Mouse (Mus musculus): ENCODE results near the gene AI854703. TPM values are rescaled to one million over a fixed set of nuclear protein-coding genes. Genes with fewer than 3 reads are reported as not detected.

AI854703 gene
- polyA plus RNA-seq, 1 experiment from 2014 or later, result 0.50 TPM

- Histone ChIP-seq H3K27me3 (replicated peaks) (no peaks in the 10 kb centered on the region; the same call in 1 of the 2 replicates), H3K9ac (no peak overlapping the region), H3K36me3 (no peaks in the 10 kb centered on the region), H3K4me1 (no peaks in the 10 kb centered on the region; the same call in 1 of the 2 replicates), H3K4me2 (no peak overlapping the region), H3K27ac (no peak overlapping the region), H3K4me3 (no peak overlapping the region), H3K9me3 (replicated peaks) (no peaks in the 10 kb centered on the region)
- no peak for ATAC-seq
Measured at GRCm38 (mm10) chr6:48668022-48668421, 41.5 kb downstream of the AI854703 start.

DNA sequence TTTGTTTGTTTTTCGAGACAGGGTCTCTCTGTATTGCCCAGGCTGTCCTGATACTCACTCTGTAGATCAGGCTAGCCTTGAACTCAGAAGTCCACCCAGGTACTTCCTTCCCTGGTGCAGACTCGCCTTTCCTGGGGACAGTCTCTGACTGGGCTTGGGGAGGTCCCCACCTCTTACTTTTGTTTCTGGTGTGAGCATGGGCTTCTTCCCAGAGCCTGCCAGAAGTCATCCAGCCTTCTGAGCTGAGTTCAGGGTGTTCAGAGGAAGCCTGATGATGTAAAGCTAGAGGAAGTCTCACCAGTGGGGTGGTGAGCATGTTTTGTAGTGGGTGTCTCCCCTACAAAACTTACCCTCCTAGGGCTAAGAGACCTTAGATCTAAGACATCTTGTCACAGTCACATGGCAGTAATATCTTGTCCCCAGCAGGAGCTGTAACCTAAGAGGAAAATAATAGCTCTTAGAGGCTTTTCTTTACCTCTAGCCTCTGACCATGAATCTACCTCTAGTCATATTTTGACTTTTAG lies 42.9 kb downstream of the AI854703 start:
- no peaks in the 10 kb centered on the region; the same call in 1 of the 2 replicates for H3K4me1 ChIP-seq
- no peak overlapping the region for H3K4me2 ChIP-seq
- no peak overlapping the region for H3K9ac ChIP-seq
- no peaks in the 10 kb centered on the region for H3K36me3 ChIP-seq
- no peak for ATAC-seq
- no peaks in the 10 kb centered on the region for H3K9me3 ChIP-seq (replicated peaks)
- no peak overlapping the region for H3K27ac ChIP-seq
- no peak overlapping the region for H3K4me3 ChIP-seq
- 51% methylated on average over 2 of the region's 2 CpGs for WGBS (ENCODE audit: insufficient replicate concordance)
- no peaks in the 10 kb centered on the region; the same call in 1 of the 2 replicates for H3K27me3 ChIP-seq (replicated peaks)

- 85% methylated on average over 9 of the region's 9 CpGs for WGBS (ENCODE audit: insufficient replicate concordance)
- ATAC-seq, result no peak
- 0 out of 2 replicates have a peak, but pooled peaks cover 5% of the 10 kb centered on the region for H3K36me3 ChIP-seq
- peaks cover 33% of the 10 kb centered on the region for H3K4me1 ChIP-seq
- H3K9me3 ChIP-seq (replicated peaks), result no peaks in the 10 kb centered on the region
- no peaks in the 10 kb centered on the region; the same call in 1 of the 2 replicates for H3K27me3 ChIP-seq (replicated peaks)
- no peak overlapping the region for H3K9ac ChIP-seq
- no peak overlapping the region for H3K4me2 ChIP-seq
- H3K27ac ChIP-seq, result no peak overlapping the region
- H3K4me3 ChIP-seq, result no peak overlapping the region
Measured at GRCm38 (mm10) chr6:48674291-48675058, 47.9 kb downstream of the AI854703 start.

DNA sequence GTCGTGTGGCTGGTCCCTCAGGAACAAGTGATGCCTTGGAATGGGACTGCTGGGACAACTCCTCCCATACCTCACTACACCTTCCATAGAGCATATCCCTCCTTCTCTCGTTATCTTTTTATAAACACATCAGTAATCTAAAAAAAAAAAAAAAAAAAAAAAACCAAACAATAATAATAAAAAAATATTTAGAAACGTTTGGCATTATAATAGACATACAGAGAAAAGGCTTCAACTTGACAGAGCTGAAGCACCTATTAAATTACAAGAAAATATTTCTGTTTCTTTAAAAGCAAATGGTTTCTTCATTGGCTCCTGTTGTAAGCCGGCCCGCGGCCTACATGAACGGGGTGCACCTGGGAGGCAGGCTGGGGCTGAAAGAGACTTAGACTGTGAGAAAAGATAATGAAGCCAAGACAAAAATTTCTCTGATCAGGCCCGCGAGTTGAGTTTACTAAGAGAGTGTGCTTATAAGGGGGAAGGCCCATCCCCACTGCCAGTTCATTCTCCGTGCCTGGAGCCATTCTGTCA lies 48.9 kb downstream of the AI854703 start:
- H3K4me1 ChIP-seq, result peaks cover 33% of the 10 kb centered on the region
- H3K27me3 ChIP-seq (replicated peaks), result no peaks in the 10 kb centered on the region; the same call in 1 of the 2 replicates
- WGBS (ENCODE audit: insufficient replicate concordance), result 25% methylated on average over 10 of the region's 10 CpGs
- peak overlapping the region; percentile 53 for H3K4me3 ChIP-seq
- peak; percentile 38 for ATAC-seq
- H3K4me2 ChIP-seq, result peak overlapping the region; percentile 67
- H3K9me3 ChIP-seq (replicated peaks), result no peaks in the 10 kb centered on the region
- H3K9ac ChIP-seq, result peak overlapping the region; percentile 58
- H3K36me3 ChIP-seq, result peaks cover 10% of the 10 kb centered on the region; the same call in 1 of the 2 replicates
- peak overlapping the region; percentile 67; the same call in 1 of the 2 replicates for H3K27ac ChIP-seq

GRCm38 (mm10) chr6:48675931-48676859 lies 49.6 kb downstream of the AI854703 start, which contains the start of gene Gimap9:
TSS of gene Gimap9 (plus strand) at chr6:48676129.
- Histone ChIP-seq H3K9me3 (replicated peaks) (no peaks in the 10 kb centered on the region), H3K36me3 (peaks cover 10% of the 10 kb centered on the region; the same call in 1 of the 2 replicates), H3K4me2 (peak within 1 kb of the TSS; percentile 67), H3K4me3 (peak within 1 kb of the TSS; percentile 53), H3K27ac (peak within 1 kb of the TSS; percentile 67), H3K27me3 (replicated peaks) (no peaks in the 10 kb centered on the region; the same call in 1 of the 2 replicates), H3K9ac (peak within 1 kb of the TSS; percentile 58), H3K4me1 (peaks cover 33% of the 10 kb centered on the region)
- WGBS (ENCODE audit: insufficient replicate concordance), result 12% methylated on average over 11 of the region's 13 CpGs
- peak; percentile 86 for ATAC-seq

DNA sequence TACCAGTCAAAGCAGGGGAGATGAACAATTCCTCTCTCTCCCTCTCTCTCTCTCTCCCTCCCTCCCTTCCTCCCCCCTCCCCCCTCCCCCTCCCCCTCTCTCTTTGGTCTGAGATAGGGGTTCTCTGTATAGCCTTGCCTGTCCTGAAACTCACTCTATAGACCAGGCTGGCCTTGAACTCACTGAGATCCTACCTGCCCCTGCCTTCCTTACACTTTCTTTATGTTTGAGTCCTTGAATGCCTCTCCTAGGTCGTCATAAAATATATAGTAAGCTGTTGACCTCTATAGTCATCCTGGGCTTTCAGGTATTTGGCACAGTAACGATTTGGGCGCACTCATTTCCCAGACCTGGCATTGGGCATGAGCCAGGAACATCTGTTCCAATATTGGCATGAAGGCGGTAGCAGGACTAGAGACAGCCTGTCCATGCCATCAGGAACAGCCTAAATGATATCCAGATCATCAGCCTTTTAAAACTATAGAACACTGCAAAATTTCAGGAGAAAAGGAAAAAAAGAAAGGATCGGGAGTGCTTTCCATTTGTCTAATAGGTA lies 50.4 kb downstream of the AI854703 start:
- no peak for ATAC-seq
- Histone ChIP-seq H3K36me3 (peaks cover 10% of the 10 kb centered on the region; the same call in 1 of the 2 replicates), H3K27me3 (replicated peaks) (no peaks in the 10 kb centered on the region; the same call in 1 of the 2 replicates), H3K4me3 (peak overlapping the region; percentile 53), H3K9me3 (replicated peaks) (no peaks in the 10 kb centered on the region), H3K9ac (peak overlapping the region; percentile 58; the same call in 1 of the 2 replicates), H3K4me1 (peaks cover 33% of the 10 kb centered on the region), H3K4me2 (peak overlapping the region; percentile 67), H3K27ac (no peak overlapping the region)
- 75% methylated on average over 5 of the region's 5 CpGs for WGBS (ENCODE audit: insufficient replicate concordance)

- no peaks in the 10 kb centered on the region for H3K9me3 ChIP-seq (replicated peaks)
- no peak overlapping the region for H3K4me3 ChIP-seq
- 0 out of 2 replicates have a peak overlapping the region, but pooled peaks have one; percentile 67 for H3K4me2 ChIP-seq
- ATAC-seq, result no peak
- H3K4me1 ChIP-seq, result peaks cover 33% of the 10 kb centered on the region
- peaks cover 10% of the 10 kb centered on the region; the same call in 1 of the 2 replicates for H3K36me3 ChIP-seq
- H3K27ac ChIP-seq, result no peak overlapping the region
- 73% methylated on average over 17 of the region's 17 CpGs for WGBS (ENCODE audit: insufficient replicate concordance)
- H3K27me3 ChIP-seq (replicated peaks), result no peaks in the 10 kb centered on the region
- H3K9ac ChIP-seq, result no peak overlapping the region
Measured at GRCm38 (mm10) chr6:48677492-48678345, 51.2 kb downstream of the AI854703 start.

- Histone ChIP-seq H3K9ac (no peak overlapping the region), H3K4me2 (no peak overlapping the region), H3K36me3 (peaks cover 10% of the 10 kb centered on the region; the same call in 1 of the 2 replicates), H3K27me3 (replicated peaks) (no peaks in the 10 kb centered on the region), H3K4me1 (peaks cover 33% of the 10 kb centered on the region), H3K9me3 (replicated peaks) (no peaks in the 10 kb centered on the region), H3K27ac (no peak overlapping the region), H3K4me3 (no peak overlapping the region)
- 42% methylated on average over 4 of the region's 4 CpGs for WGBS (ENCODE audit: insufficient replicate concordance)
- ATAC-seq, result no peak
Measured at GRCm38 (mm10) chr6:48678391-48678790, 51.8 kb downstream of the AI854703 start.

- H3K4me2 ChIP-seq, result no peak overlapping the region
- H3K36me3 ChIP-seq, result peaks cover 10% of the 10 kb centered on the region; the same call in 1 of the 2 replicates
- peaks cover 32% of the 10 kb centered on the region for H3K4me1 ChIP-seq
- 70% methylated on average over 6 of the region's 6 CpGs for WGBS (ENCODE audit: insufficient replicate concordance)
- H3K27me3 ChIP-seq (replicated peaks), result no peaks in the 10 kb centered on the region
- ATAC-seq, result no peak
- no peaks in the 10 kb centered on the region for H3K9me3 ChIP-seq (replicated peaks)
- no peak overlapping the region for H3K4me3 ChIP-seq
- no peak overlapping the region for H3K9ac ChIP-seq
- no peak overlapping the region for H3K27ac ChIP-seq
Measured at GRCm38 (mm10) chr6:48679701-48680100, 53.1 kb downstream of the AI854703 start.

DNA sequence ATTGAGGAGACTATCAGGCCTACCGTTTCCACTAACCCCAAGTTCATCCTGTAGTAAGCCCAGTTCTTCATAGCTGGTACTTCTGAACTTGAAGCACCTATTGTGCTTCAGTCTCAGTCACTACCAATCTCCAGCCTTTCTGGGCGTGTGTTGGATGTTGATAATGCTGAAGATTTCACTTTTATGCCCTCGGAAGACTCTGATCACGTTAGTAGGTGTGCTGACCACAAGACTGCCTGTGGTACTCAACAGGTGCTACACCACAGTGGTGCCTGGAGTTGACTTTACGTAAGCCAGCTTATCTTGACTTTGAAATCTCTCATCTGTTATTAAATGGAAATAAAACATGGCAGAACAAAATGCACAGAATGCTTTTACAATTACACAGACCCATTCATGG lies 53.9 kb downstream of the AI854703 start:
- Histone ChIP-seq H3K9me3 (replicated peaks) (no peaks in the 10 kb centered on the region), H3K4me1 (peaks cover 26% of the 10 kb centered on the region), H3K9ac (no peak overlapping the region), H3K4me3 (no peak overlapping the region), H3K4me2 (no peak overlapping the region), H3K36me3 (peaks cover 10% of the 10 kb centered on the region; the same call in 1 of the 2 replicates), H3K27me3 (replicated peaks) (no peaks in the 10 kb centered on the region), H3K27ac (no peak overlapping the region)
- 49% methylated on average over 5 of the region's 5 CpGs for WGBS (ENCODE audit: insufficient replicate concordance)
- no peak for ATAC-seq
